Mouse (Mus musculus) heart, adult 9 months (tissue): ENCODE measurements around the gene Prkag2.
A peak's percentile ranks its signal among the peaks of the same experiment; 100 is the strongest.

ENCODE experiments used
- DNase-seq, 2 experiments: peaks; one replicate each; pipeline ENCODE4 v3.0.0; 2022; ENCODE audit warnings: low spot score in 2 of 2

Prkag2 gene

DNA sequence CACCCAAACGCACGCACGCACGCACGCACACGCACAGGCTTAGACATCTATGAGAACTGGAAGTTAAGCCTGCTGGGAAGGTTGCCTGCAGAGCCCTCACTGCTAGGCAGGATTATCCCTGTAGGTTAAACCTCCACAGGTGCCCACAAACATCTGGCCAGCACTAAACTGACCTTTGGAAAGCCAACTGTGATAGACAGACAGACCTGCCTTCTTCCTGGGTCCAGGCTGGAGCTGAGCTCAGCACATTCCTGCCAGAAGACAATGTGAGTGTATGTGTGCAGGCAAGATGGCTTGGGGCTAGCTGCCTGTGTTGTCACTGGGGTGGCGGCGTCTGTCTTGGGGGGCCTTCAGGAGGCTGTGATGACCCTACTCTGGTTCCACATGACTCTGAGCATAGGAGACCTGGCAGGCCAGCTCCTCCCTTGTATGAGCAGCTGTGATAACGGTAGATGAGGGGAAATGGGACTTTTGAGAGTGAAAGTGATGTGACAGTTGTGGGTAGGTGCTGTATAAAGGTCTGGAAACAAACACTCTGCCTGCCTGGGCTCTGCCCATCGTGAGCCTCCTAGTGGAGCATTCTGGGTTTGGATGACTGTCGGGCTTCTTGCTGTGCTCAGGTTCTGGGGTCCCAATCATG, 131.1 kb downstream of the Prkag2 start:
- no peak for DNase-seq

DNA sequence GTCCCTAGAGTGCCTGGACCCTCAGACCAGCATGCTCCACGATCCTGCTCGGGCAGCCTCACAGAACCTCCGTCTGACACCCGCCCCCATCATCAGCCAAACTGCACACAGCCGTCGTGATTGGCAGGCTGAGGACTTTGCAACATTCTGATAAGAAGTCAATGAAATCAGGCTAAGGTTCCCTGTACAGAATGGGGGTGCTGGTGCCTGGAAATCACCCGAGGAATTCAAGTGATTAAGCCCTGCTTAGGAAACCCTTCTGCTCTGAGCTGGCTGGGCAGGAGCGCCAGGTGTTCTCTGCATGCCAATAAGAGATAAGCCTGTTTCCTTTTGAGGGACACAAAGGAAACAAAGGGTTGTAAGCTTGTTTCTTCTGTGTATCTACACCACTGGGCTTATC, 131.7 kb downstream of the Prkag2 start:
- DNase-seq, result no peak

DNA sequence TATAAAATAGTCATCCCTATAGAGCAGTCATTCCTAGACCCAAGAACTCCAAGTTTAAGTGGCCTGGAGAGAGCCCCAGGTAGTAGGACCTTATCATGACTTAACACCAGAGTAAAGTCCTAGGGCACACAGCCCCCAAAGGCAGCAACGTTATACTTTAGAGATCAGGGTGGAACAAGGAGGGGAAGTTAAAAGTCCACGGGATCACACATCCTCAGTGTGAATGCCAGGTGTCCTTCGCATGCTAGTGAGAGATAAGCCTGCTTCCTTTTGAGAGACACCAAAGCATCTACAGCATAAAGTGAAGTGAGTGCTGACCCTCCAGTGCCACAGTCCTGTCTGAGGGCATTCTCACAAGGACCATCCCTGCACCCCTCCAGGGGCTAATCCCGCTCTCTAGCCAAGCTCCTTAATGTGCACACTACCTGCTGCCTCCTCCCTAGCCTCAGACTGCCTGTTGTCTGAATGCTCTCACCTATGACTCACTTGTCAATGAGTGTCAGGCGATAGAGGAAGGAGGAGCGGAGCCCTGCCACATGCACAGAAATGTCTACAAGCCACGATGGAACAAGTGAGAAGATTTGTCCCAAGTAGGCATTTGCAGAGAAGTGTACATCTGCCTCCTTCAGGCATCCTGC, 132.4 kb downstream of the Prkag2 start:
- DNase-seq, result no peak

DNA sequence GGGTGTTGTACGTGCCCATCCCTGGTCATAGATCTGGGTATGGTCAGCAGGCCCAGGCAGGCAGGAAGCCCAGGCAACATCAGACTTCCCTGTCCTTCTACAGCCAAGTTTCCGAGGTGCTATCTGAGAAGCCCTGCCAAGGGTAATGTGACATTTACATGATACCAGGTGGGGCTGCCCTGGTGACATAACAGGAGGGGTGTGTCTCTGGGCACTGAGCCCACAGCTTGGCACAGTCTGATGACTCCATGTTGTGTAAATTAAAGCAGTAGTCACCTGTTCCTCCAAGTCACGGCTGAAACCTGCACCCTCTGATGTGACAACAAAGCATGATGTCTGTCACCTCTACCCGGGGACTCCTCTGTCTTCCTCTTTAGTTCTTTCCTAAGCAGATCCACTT, 136.7 kb downstream of the Prkag2 start:
- DNase-seq, result peak; percentile 70 to 78

DNA sequence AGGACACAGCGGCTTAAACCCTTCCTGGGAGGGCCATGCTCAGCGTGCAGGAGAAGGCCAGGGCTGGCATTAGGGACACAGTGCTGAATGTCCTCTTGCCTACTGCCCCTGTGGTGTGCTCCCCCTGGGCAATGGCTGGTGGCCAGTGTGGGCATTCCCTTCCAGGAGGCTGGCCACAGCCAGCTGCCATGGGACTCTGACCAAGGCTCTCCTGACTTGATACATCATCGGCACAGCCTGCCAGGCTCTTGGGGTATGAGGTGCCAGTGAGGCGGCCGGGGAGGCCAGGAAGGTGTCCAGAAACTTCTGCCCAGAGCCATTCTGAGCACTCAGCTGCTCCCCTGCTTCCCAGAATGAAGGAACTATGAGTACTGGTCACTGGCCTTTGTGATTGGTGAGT, 139.7 kb downstream of the Prkag2 start:
- DNase-seq, result peak; percentile 80 to 81

DNA sequence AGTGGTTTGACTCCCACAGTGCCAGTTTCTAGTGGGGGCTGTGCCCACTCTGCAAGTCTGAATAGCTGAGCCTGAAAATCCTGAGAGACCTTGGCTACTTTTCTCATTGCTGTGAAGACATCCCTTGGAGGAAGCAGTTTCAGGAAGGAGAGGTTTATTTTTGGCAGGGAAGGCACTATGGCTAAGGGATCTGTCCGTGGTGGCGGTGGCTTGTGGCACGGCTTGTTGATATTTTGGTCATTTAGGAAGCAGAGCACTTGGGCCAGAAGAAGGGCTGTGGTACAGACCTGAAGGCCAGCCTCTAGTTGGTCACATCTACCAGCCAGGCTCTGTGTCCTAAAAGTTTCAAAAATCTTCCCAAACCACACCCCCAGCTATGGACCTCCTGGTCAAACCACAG, 140.7 kb downstream of the Prkag2 start:
- no peak for DNase-seq

DNA sequence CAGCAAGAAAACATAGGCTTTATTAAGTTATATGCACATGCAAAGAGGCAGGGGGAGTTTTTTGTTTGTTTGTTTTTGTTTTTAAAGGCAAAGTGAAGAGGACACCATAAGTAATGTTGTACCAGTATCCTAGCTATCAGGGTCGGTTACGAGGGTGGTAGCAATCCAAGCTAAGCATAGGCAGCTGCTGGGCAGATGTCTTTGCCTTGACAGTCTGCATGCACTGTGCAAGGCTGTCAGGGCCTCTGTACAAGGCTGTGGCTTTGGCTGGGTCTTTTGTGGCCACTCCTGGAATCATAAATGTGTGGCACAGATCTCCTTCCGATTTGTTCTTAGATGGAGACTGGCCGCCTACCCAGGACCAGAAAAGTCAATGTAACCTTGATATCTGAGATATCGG, 141.8 kb downstream of the Prkag2 start:
- no peak for DNase-seq

DNA sequence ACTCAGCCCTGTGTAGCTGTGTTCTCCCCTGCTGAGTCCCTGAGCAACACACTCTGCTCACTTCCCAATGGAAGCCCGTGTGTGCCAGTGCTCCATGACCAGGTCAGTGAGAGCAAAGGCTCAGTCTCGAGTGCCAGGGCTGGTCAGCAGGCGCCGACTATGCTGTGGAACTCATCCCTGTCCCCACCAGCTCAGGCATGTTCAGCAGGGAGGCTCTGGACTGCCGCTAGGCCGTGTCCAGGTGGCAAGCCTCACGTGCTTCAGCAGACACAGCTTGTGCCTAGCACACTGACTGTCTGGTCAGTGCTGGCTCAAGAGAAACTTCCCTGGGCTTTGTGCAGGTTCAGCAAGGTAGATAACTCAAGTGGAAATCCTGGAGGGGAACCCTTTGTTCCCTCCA, 143.6 kb downstream of the Prkag2 start:
- no peak for DNase-seq

DNA sequence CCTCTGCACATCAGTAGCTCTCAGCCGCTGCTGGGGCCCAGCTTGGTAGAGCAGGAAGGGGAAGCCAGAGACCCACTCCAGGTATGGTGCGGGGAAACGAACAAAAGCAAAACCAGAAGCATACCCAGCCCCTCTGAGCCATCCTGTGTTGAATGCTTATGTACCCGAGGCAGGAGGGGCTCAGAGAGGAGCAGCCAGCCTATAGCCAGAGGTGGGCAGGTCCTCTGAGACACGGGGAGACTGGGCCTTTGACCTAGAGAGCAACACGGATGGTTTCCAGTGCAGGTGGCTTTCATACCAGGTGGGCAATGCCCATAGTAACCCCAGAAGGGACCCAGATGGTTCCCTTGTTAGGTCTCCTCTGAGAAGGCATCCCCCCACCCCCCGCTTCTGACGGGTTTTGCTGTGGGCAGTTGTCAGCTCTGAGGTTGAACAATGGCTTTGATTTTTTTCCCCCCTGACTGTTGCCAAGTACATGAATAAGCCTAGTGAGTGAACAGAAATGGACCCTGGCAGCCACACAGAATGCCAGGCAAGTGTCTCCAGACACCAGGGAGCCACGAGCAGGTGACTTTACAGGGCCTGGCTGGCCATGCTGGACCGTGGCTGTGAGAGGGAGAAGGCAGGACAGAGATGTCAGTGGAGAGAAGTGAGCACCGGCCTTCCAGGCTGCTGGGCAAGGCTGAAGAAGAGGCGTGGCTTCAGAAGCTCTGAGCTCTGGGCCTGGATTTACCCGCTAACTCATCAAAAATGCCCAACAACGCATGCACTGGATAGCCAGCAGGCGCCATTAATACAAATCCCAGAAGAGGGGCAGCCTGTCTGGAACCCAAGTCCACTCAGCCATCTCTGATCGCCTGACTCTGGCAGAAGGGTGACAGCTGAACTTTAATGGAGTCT, 147.3 kb downstream of the Prkag2 start:
- peak; percentile 18 to 25 for DNase-seq

DNA sequence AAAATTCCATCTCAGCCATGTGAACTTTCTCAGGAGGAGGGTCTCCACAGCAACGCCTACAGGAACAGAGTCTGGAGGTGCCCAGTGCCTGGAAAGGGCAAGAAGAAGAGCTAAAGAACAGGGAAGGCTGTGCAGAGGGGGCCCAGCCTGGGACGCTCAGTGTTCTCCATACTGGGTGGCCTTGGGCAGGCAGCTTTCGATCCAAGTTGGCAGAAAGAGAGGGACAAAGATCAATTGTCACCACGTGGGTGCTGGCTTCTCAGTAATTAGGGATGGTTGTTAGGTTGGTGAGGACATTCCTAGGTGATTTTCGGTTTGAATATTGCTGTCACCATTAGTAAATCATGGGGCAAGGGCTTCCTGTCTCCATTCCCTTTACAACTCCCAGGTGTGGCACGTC, 148.2 kb downstream of the Prkag2 start:
- DNase-seq, result no peak

DNA sequence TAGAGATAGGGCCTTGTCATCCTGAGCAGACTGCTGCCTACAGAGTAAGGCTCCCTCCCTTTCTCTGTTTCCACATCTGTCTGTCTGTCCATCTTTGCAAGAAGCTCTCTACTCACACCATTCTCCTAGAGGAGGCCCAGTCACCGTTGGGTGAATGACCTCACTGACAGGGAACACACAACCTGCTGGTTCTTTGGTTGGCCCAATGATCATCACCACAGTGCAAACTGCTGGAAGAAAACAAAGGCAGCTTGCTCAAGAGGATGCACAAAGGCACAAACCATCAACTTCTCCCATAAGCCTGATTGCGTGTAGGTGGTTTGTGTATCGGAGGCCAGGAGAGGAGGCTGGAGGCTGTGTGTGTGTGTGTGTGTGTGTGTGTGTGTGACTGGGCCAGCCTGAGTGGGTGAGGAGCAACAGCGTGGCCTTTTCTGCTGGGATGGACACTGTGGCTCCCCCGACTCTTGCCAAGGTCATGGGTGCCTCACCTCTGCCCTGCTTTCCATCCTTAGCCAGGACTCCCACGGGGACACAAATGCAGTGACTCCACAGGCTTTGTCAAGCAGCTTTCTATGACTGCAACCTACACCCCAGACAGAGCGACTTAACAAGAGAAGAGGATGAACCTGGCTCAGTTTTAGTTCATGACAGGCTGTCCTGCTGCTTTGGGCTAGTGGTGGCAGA, 149.4 kb downstream of the Prkag2 start:
- DNase-seq, result no peak

DNA sequence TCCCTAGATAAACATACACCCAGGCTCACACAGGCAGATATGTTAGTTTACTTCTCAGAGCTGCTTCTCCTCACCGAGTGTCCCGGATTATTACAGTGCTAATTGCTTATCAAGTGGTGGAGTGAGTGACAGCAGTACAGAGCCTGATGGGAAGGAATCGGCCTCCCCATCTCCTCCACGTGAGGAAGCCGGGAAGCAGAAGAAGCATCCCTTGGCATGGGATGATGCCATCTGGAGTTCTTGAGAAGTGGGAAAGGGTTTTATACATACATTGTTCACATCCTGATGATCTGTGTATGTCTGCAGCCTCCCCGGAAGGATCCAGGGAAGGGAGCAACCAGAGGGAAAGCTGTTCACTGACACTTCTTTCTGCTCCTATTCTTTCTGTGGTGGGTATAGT, 150.4 kb downstream of the Prkag2 start:
- DNase-seq, result no peak

DNA sequence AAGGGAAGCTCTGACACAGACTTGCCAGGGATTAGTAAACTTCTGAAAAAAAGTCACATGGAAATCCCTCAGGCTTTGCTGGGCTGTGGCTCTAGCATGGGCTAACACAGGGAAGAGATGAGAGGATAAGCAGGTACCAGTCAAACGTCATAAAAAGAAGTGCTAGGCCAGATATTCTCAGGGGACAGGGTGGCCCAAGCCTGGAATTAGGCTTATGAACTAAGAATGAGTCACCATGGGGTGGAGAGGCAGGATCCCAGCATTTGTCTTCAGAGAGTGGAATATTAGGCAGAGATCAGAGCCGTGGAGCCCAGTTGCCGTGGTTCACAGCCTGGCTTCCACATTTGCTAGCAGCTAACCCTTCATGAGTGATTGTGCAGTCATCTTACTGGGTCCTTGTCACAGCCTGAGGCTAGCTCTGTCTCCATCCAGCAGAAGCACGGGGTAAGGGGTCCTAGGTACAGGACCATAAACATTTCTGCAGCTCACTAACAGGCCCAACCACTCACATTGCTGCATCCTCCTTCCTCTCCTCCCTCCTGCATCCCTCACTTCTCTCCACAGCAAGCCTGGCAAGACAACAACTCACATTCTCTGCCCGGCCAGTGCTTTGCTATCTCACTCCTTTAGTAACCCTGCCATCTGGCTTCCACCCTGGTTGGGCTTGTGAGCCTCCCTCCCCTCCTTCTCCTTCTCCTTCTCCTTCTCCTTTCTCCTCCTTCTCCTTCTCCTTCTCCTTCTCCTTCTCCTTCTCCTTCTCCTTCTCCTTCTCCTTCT, 162.2 kb downstream of the Prkag2 start:
- no peak for DNase-seq

DNA sequence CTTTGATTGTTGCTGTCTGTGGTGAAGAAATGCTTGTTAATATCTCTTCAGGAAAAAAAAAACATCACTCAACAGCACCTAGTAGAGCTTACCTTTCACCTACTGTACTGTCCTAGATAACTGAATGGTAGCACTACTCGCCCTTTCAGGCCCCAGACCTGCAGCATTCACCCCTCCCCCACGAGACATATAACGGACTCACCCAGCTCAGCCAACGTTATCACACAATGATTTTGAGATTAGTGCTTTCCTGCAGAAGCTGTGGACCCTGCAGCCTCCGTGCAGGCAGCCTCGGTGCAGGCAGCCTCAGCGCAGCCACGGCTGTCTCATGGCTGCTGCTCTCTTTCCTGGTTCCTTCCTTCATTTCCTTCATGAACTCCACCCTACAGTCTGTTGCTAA, 164.0 kb downstream of the Prkag2 start:
- no peak for DNase-seq

DNA sequence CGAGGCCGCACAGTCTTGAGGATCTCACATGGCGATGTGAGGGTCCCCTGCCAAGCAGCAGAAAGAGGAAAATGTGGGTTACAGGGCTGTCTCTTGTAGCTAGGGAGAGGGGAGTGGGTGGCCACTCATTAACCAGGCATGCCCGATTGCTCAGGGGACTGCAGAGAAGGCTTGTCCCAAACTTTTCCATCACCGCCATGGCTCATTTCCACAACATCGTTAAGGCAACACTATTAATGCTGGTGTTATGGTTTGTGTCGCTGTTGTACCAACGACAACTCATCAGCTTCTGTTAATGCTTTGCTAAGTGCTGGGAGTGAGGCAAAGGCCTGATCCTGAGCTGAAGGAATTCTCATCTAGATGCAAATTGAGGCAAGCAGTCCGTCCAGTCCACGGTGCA, 165.0 kb downstream of the Prkag2 start:
- no peak for DNase-seq

DNA sequence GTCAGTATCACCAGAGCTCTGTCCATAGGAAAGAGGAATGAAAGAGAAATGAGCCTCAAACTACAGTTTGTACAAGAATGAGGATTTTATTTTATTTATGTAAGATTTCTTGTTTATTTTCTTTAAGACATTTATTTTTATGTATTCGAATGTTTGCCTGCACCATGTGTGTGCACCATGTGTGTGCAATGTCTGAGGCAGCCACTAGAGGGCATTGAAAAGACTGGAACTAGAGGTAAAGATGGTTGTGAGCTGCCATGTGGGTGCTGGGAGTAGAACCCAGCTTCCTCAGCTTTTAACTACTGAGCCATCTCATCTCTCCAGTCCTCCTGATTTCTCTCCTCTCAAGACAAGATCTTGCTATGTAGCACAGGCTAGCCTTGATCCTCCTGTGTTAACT, 166.7 kb downstream of the Prkag2 start:
- DNase-seq, result no peak

DNA sequence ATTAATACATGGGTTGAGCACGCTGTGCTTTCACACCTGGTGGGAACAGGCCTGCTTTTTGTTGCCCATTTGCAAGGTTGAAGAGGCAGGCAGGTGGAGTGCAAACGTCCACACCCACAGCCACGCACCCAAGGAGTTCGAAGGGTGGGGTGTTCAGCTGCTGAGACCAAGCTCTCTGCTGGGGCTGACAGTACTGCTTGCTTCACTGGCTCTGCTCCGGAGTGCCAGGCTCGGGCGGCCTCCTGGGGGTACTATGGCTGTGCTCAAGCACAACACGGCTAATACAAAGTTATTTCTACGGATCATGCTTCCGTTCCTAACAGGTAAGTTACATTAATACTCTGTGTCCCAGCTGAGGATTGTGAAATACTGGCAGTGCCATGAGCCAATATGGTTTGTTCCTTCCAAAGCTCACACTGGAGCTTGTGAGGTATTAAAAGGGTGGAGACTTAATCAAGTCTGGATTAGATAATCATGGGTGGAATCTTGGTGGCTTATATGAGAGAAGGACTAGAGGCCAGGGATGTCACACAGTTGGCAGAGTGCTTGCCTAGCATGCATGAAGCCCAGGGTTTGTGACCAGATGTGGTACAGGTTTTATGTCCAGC, 168.8 kb downstream of the Prkag2 start:
- DNase-seq, result no peak

DNA sequence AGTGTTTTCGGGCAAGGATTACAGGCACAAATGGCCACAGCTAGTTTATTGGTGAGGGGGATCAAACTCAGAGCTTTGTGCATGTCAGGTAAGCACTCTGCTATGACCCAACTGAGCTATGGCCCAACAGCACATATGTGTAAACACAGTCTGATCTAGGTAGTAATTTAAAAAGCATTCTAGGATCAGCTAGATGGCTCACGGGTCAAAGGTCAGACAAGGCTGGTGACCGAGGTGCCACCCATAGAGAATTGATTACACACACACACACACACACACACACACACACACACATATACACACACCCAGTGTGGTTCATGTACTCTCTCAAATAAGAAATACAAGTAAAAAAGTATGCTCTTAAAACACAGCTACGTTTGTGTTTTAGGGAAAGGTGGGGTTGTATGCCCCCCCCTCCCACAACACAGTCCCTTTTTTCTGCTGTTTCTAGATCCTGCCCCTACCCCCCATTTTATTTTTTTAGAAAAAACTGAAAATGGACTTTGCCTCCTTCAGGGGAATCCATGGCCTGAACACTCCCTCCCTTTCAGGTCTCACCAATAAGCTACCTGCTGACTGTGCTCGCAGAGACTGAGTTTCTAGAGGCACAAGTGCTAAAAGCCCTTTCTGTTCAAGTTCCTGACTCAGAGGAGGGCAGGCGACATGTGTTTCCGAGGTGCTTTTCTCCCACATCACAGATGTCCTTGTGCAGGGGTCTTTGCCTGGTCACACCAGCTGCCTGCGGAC, 169.4 kb downstream of the Prkag2 start:
- no peak for DNase-seq

DNA sequence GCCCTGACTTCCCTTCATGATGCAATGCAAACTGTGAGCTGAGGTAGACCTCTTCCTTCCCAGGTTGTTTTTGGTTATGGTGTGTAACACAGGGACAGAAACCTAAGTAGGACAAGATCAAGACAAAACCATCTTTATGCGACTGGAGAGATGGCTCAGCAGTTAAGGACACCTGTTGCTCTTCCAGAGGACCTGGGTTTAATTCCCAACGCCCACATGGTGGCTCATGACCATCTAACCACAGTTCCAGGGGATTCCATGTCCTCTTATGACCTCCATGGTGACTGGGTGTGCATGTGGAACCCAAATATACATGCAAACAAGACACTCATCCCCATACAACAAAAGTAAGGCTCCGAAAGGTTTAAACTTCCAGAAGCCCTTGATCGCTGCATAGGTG, 171.6 kb downstream of the Prkag2 start:
- no peak for DNase-seq

DNA sequence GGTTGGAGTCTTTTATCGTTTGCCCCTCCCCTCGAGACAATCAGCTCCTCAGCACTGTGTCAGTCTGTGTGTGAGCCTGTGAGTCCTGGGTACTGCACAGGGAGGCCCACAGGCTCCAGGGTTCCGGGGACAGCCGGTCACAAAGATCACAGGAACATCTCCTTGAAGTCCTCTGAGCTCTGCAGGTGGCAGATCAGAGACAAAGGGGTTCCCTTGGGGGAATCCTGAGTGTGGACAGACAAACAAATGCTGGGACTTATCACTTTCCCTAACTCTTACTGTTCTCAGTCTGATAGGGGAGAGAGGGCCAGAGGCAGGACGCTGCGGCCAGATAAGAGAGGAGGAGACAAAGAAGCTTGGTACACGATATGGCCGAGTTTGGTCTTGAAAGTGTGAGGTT, 172.7 kb downstream of the Prkag2 start:
- DNase-seq, result no peak
